ENCODE assay signal across 13 mouse cellular contexts in genomic region chr14:117905701-117906100, GRCm38 (mm10).
A peak's percentile ranks its signal among the peaks of the same experiment; 100 is the strongest.
DNase-seq lines count a peak whose midpoint lies in the region; ATAC-seq and TF ChIP-seq lines count a peak whose summit lies in the region.
"Had no signal": no experiment of that assay in that cellular context is flagged by ENCODE, and none has a peak within 500 bp of the region (broad histone marks: within the 10 kb centered on the region; RNA-seq: fewer than 3 reads in every experiment).

No protein-coding gene starts in this region.

- no peaks in the 10 kb centered on the region for H3K79me2 ChIP-seq in heart, adult 2 months (replicated peaks; ENCODE audit: control insufficient read depth, insufficient read depth, low read length)

- 41% methylated on average over 10 of the region's 10 CpGs for WGBS in forebrain, embryonic 11.5 days
- WGBS in forebrain, embryonic 16.5 days, result 22% methylated on average over 10 of the region's 10 CpGs
- 31% methylated on average over 10 of the region's 10 CpGs for WGBS in lung, postnatal 0 days
- 9% methylated on average over 10 of the region's 10 CpGs for WGBS in hindbrain, embryonic 16.5 days
- 80% methylated on average over 10 of the region's 10 CpGs for WGBS in heart, adult 2 months

- no peak overlapping the region for H3K4me3 ChIP-seq in forebrain, embryonic 11.5 days (ENCODE audit: low read depth, low read length)
- H3K4me3 ChIP-seq in forebrain, embryonic 16.5 days (replicated peaks; ENCODE audit: low read length), result no peak overlapping the region
- H3K4me3 ChIP-seq in lung, postnatal 0 days (ENCODE audit: low read depth, low read length), result no peak overlapping the region
- H3K4me3 ChIP-seq in hindbrain, embryonic 16.5 days (ENCODE audit: low read length), result no peak overlapping the region
- H3K4me3 ChIP-seq in heart, adult 2 months, result no peak overlapping the region
- H3K4me3 ChIP-seq: gastrocnemius, adult 2 months; heart, embryonic 12.5 days; left cerebral cortex, adult 2 months had no signal

- DNase-seq in forebrain, embryonic 11.5 days (ENCODE audit: low spot score), result no peak
- no peak for DNase-seq in lung, postnatal 0 days (ENCODE audit: low spot score)
- DNase-seq in lung, adult 18-20 months, result no peak
- DNase-seq in retina, embryonic 14.5 days (ENCODE audit: low spot score), result peak; percentile 17
- no peak for DNase-seq in heart, adult 2 months
- DNase-seq in left cerebral cortex, adult 9 months (ENCODE audit: low spot score in 2 of 2), result no peak
- DNase-seq: adrenal gland, postnatal 14 days; gastrocnemius, adult 2 months had no signal

- H3K9ac ChIP-seq in forebrain, embryonic 11.5 days (ENCODE audit: low read length), result no peak overlapping the region
- H3K9ac ChIP-seq in forebrain, embryonic 16.5 days (replicated peaks; ENCODE audit: low read depth, low read length), result no peak overlapping the region
- no peak overlapping the region for H3K9ac ChIP-seq in lung, postnatal 0 days (replicated peaks; ENCODE audit: low read depth)
- no peak overlapping the region; the same call in 1 of the 2 replicates for H3K9ac ChIP-seq in hindbrain, embryonic 16.5 days (ENCODE audit: low read depth, low read length)
- no peak overlapping the region for H3K9ac ChIP-seq in heart, adult 2 months (ENCODE audit: low read depth, low read length)
- H3K9ac ChIP-seq: heart, embryonic 12.5 days had no signal

- H3K4me1 ChIP-seq in forebrain, embryonic 11.5 days (replicated peaks; ENCODE audit: control insufficient read depth, insufficient read depth, low read length), result peaks cover 4% of the 10 kb centered on the region; the same call in 1 of the 2 replicates
- H3K4me1 ChIP-seq in forebrain, embryonic 16.5 days (replicated peaks; ENCODE audit: control insufficient read depth, insufficient read depth, low read length), result peaks cover 10% of the 10 kb centered on the region
- no peaks in the 10 kb centered on the region for H3K4me1 ChIP-seq in lung, postnatal 0 days (ENCODE audit: insufficient read depth, low read depth, low read length)
- peaks cover 10% of the 10 kb centered on the region for H3K4me1 ChIP-seq in hindbrain, embryonic 16.5 days (ENCODE audit: control insufficient read depth, insufficient read depth, low read depth, low read length)
- peaks cover 12% of the 10 kb centered on the region for H3K4me1 ChIP-seq in heart, adult 2 months (ENCODE audit: control insufficient read depth, insufficient read depth, low read length)

- TF ChIP-seq CTCF in lung, postnatal 0 days (IDR thresholded peaks at IDR 0.05), result no peak
- TF ChIP-seq CTCF in heart, adult 2 months (IDR thresholded peaks at IDR 0.05), result no peak

- no peak overlapping the region for H3K27ac ChIP-seq in forebrain, embryonic 11.5 days (ENCODE audit: low read depth, low read length)
- no peak overlapping the region for H3K27ac ChIP-seq in forebrain, embryonic 16.5 days (ENCODE audit: low read length)
- H3K27ac ChIP-seq in lung, postnatal 0 days (ENCODE audit: low read length), result no peak overlapping the region
- H3K27ac ChIP-seq in hindbrain, embryonic 16.5 days (ENCODE audit: low read depth, low read length), result no peak overlapping the region
- no peak overlapping the region for H3K27ac ChIP-seq in heart, adult 2 months
- H3K27ac ChIP-seq: gastrocnemius, adult 2 months; left cerebral cortex, adult 2 months; macrophage had no signal

- H3K9me3 ChIP-seq in forebrain, embryonic 11.5 days (ENCODE audit: control insufficient read depth, low read length), result no peaks in the 10 kb centered on the region
- H3K9me3 ChIP-seq in forebrain, embryonic 16.5 days (ENCODE audit: control insufficient read depth, low read length), result no peaks in the 10 kb centered on the region
- H3K9me3 ChIP-seq in lung, postnatal 0 days (ENCODE audit: low read length), result no peaks in the 10 kb centered on the region
- no peaks in the 10 kb centered on the region for H3K9me3 ChIP-seq in hindbrain, embryonic 16.5 days (ENCODE audit: control insufficient read depth, low read length)
- H3K9me3 ChIP-seq: heart, embryonic 12.5 days had no signal

- no peak; the same call in 1 of the 2 replicates for ATAC-seq in forebrain, embryonic 11.5 days (replicated peaks; ENCODE audit: low FRiP score)
- no peak for ATAC-seq in forebrain, embryonic 16.5 days
- ATAC-seq in lung, postnatal 0 days, result no peak
- ATAC-seq in hindbrain, embryonic 16.5 days, result no peak

- H3K27me3 ChIP-seq in forebrain, embryonic 11.5 days (ENCODE audit: control insufficient read depth, insufficient read depth, low read length), result no peaks in the 10 kb centered on the region
- H3K27me3 ChIP-seq in forebrain, embryonic 16.5 days (replicated peaks; ENCODE audit: control insufficient read depth, insufficient read depth, low read length), result no peaks in the 10 kb centered on the region
- H3K27me3 ChIP-seq in lung, postnatal 0 days (replicated peaks; ENCODE audit: insufficient read depth, low read length), result no peaks in the 10 kb centered on the region
- no peaks in the 10 kb centered on the region for H3K27me3 ChIP-seq in hindbrain, embryonic 16.5 days (replicated peaks; ENCODE audit: control insufficient read depth, insufficient read depth, low read length)
- no peaks in the 10 kb centered on the region for H3K27me3 ChIP-seq in heart, adult 2 months (ENCODE audit: control insufficient read depth, insufficient read depth, low read length)

- H3K36me3 ChIP-seq in forebrain, embryonic 11.5 days (ENCODE audit: control insufficient read depth, insufficient read depth, low read length), result no peaks in the 10 kb centered on the region
- no peaks in the 10 kb centered on the region for H3K36me3 ChIP-seq in forebrain, embryonic 16.5 days (ENCODE audit: control insufficient read depth, insufficient read depth)
- H3K36me3 ChIP-seq in lung, postnatal 0 days (ENCODE audit: insufficient read depth, low read length), result no peaks in the 10 kb centered on the region
- H3K36me3 ChIP-seq in hindbrain, embryonic 16.5 days (ENCODE audit: control insufficient read depth, insufficient read depth, low read length), result no peaks in the 10 kb centered on the region
- H3K36me3 ChIP-seq in heart, adult 2 months (ENCODE audit: control insufficient read depth, insufficient read depth, low read length), result no peaks in the 10 kb centered on the region
- H3K36me3 ChIP-seq: heart, embryonic 12.5 days had no signal

- no peak for TF ChIP-seq EP300 in lung, postnatal 0 days (IDR thresholded peaks at IDR 0.05)
- no peak for TF ChIP-seq EP300 in heart, adult 2 months (IDR thresholded peaks at IDR 0.05; ENCODE audit: insufficient read depth, low read depth, low read length)

- intact Hi-C loops in heart, adult 2 months (cut with DNase I), result no loop called here

- H3K4me2 ChIP-seq in forebrain, embryonic 11.5 days (ENCODE audit: low read depth, low read length, severe bottlenecking), result 0 out of 2 replicates have a peak overlapping the region, but pooled peaks have one; percentile 9
- no peak overlapping the region for H3K4me2 ChIP-seq in forebrain, embryonic 16.5 days (ENCODE audit: low read length)
- H3K4me2 ChIP-seq in lung, postnatal 0 days (replicated peaks; ENCODE audit: low read depth, low read length), result peak overlapping the region; percentile 17; the same call in 1 of the 2 replicates
- peak overlapping the region; percentile 34 for H3K4me2 ChIP-seq in hindbrain, embryonic 16.5 days (ENCODE audit: low read length)
- H3K4me2 ChIP-seq: heart, embryonic 12.5 days had no signal

- TF ChIP-seq POLR2A in heart, adult 2 months (IDR thresholded peaks at IDR 0.05; ENCODE audit: insufficient read depth, low read depth, low read length), result no peak
